Mouse (Mus musculus): ENCODE measurements around the gene Dnajc16.

- TF ChIP-seq CTCF (IDR thresholded peaks at IDR 0.05) (no peak), EP300 (IDR thresholded peaks at IDR 0.05) (no peak)
Observed at GRCm38 (mm10) chr4:141717633-141718032, 73.1 kb downstream of the Dnajc16 start.
